Mouse (Mus musculus) midbrain, postnatal 0 days (tissue): Measurements from ENCODE around the gene Best2. TPM values are rescaled to one million over a fixed set of nuclear protein-coding genes. Genes with fewer than 3 reads are reported as not detected.

Source experiments
- ATAC-seq: fragments of 200-750 bp; cut with Nextera tagmentation; 2 replicates; pipeline ENCODE4 v1.8.0; 2017; ENCODE audit warnings: moderate number of reproducible peaks, mild to moderate bottlenecking, moderate TSS enrichment, moderate library complexity; ENCODE audit not compliant: low FRiP score
- DNase-seq: peaks from one replicate; pipeline ENCODE4 v3.0.0-alpha.2; 2015; ENCODE audit warnings: low spot score
- H3K27ac ChIP-seq: fragments of 300-500 bp; sonication (generic); 2 replicates; pipeline ENCODE4 v1.5.1; 2014; ENCODE audit warnings: low read depth, mild to moderate bottlenecking, low read length, mixed read lengths
- H3K27me3 ChIP-seq: fragments of 300-500 bp; sonication (generic); 2 replicates; pipeline ENCODE4 v1.6.1; 2014; ENCODE audit warnings: low read length, control low read depth, mixed read lengths; ENCODE audit not compliant: insufficient read depth
- H3K36me3 ChIP-seq: fragments of 300-500 bp; sonication (generic); 2 replicates; pipeline ENCODE4 v1.6.1; 2014; ENCODE audit warnings: low read length, control low read depth, mixed read lengths; ENCODE audit not compliant: insufficient read depth
- H3K4me1 ChIP-seq: fragments of 300-500 bp; sonication (generic); 2 replicates; pipeline ENCODE4 v1.6.1; 2014; ENCODE audit warnings: mild to moderate bottlenecking, control low read depth, antibody characterized with exemption, low read length, mixed read lengths; ENCODE audit not compliant: insufficient read depth
- H3K4me2 ChIP-seq: fragments of 300-500 bp; sonication (generic); 2 replicates; pipeline ENCODE4 v1.6.1; 2014; ENCODE audit warnings: low read depth, mild to moderate bottlenecking, low read length, mixed read lengths; ENCODE audit not compliant: poor library complexity, severe bottlenecking
- H3K4me3 ChIP-seq: fragments of 300-500 bp; sonication (generic); 2 replicates; pipeline ENCODE4 v1.5.1; 2014; ENCODE audit warnings: low read depth, mild to moderate bottlenecking, low read length, moderate library complexity
- H3K9ac ChIP-seq: fragments of 300-500 bp; sonication (generic); replicated peaks from 2 replicates; pipeline ENCODE4 v1.6.1; 2014; ENCODE audit warnings: mild to moderate bottlenecking, low read length, moderate library complexity, mixed read lengths; ENCODE audit not compliant: poor library complexity, severe bottlenecking
- H3K9me3 ChIP-seq: fragments of 300-500 bp; sonication (generic); 2 replicates; pipeline ENCODE4 v1.6.1; 2016; ENCODE audit warnings: low read length, control low read depth
- CTCF ChIP-seq: IDR thresholded peaks from 2 replicates; pipeline ENCODE4 v1.5.1; 2016; ENCODE audit warnings: antibody characterized with exemption, mild to moderate bottlenecking
- WGBS: fragments of 180-500 bp; shearing (Covaris S2); extraction: QIAGEN DNeasy Blood & Tissue Kit; methylation state at CpG from one replicate; pipeline ENCODE4 v1.1.7; 2014; 5-methylcytosine and 5-hydroxymethylcytosine counted together
- polyA plus RNA-seq: library from polyadenylated mRNA; unstranded; fragments of >200 nt; fragmentation: Nextera tagmentation; extraction: Ambion mirVana; gene quantifications from 2 replicates; pipeline ENCODE4 v1.2.1, GENCODE M21; 2015
- total RNA-seq: library from RNA; depleted of rRNA; stranded (reverse); fragments of >200 nt; gene quantifications from 2 replicates; pipeline ENCODE4 v1.2.3, GENCODE M21; 2014

The Best2 gene
- total and polyA plus RNA-seq, 2 experiments from 2014 or later, result 0.15 TPM; not detected in 1

- Histone ChIP-seq H3K36me3 (peaks cover 14% of the 10 kb centered on the region), H3K27ac (peak overlapping the region; percentile 96), H3K9ac (peak overlapping the region; percentile 95), H3K4me3 (peak overlapping the region; percentile 88), H3K9me3 (no peaks in the 10 kb centered on the region), H3K4me1 (peaks cover 5% of the 10 kb centered on the region; the same call in 1 of the 2 replicates), H3K4me2 (peak overlapping the region; percentile 98), H3K27me3 (no peaks in the 10 kb centered on the region)
- no peak for ATAC-seq
- under 1% methylated on average over 48 of the region's 57 CpGs for WGBS
- no peak for TF ChIP-seq CTCF
- DNase-seq, result peak; percentile 50
Measured at GRCm38 (mm10) chr8:85037681-85038531, 23.6 kb upstream of the Best2 start.

- WGBS, result 0% methylated on average over 13 of the region's 14 CpGs
- H3K9ac ChIP-seq, result peak overlapping the region; percentile 95
- ATAC-seq (peak; percentile 73), DNase-seq (peak; percentile 62)
- peak overlapping the region; percentile 98 for H3K4me2 ChIP-seq
- TF ChIP-seq CTCF, result no peak
- no peaks in the 10 kb centered on the region for H3K27me3 ChIP-seq
- peak overlapping the region; percentile 88 for H3K4me3 ChIP-seq
- H3K36me3 ChIP-seq, result peaks cover 12% of the 10 kb centered on the region
- H3K9me3 ChIP-seq, result no peaks in the 10 kb centered on the region
- peak overlapping the region; percentile 96 for H3K27ac ChIP-seq
- H3K4me1 ChIP-seq, result peaks cover 5% of the 10 kb centered on the region; the same call in 1 of the 2 replicates
Measured at GRCm38 (mm10) chr8:85037366-85037680, 23.0 kb upstream of the Best2 start.

- Histone ChIP-seq H3K27ac (peak within 1 kb of the TSS; percentile 96), H3K4me1 (peaks cover 5% of the 10 kb centered on the region; the same call in 1 of the 2 replicates), H3K9ac (peak within 1 kb of the TSS; percentile 95), H3K4me3 (peak within 1 kb of the TSS; percentile 88), H3K4me2 (peak within 1 kb of the TSS; percentile 98), H3K9me3 (no peaks in the 10 kb centered on the region), H3K27me3 (no peaks in the 10 kb centered on the region), H3K36me3 (peaks cover 13% of the 10 kb centered on the region)
- peak; percentile 99 for DNase-seq
- under 1% methylated on average over 59 of the region's 59 CpGs for WGBS
- no peak for TF ChIP-seq CTCF
- ATAC-seq, result peak; percentile 93
Measured at GRCm38 (mm10) chr8:85036718-85037365, 22.5 kb upstream of the Best2 start, which contains the start of gene Tnpo2. TSS of gene Tnpo2 (plus strand) at chr8:85036915.

- no peak for TF ChIP-seq CTCF
- ATAC-seq (peak; percentile 41; the same call in 1 of the 2 replicates), DNase-seq (no peak)
- Histone ChIP-seq H3K27me3 (no peaks in the 10 kb centered on the region), H3K4me3 (peak overlapping the region; percentile 88), H3K4me2 (peak overlapping the region; percentile 80), H3K9me3 (no peaks in the 10 kb centered on the region), H3K27ac (peak overlapping the region; percentile 96), H3K36me3 (peaks cover 17% of the 10 kb centered on the region), H3K9ac (peak overlapping the region; percentile 95), H3K4me1 (peaks cover 5% of the 10 kb centered on the region; the same call in 1 of the 2 replicates)
- WGBS, result 0% methylated on average over 9 of the region's 9 CpGs
Measured at GRCm38 (mm10) chr8:85036381-85036717, 22.0 kb upstream of the Best2 start.

- WGBS, result 1% methylated on average over 15 of the region's 15 CpGs
- DNase-seq, result peak; percentile 9
- peaks cover 5% of the 10 kb centered on the region; the same call in 1 of the 2 replicates for H3K4me1 ChIP-seq
- H3K27me3 ChIP-seq, result no peaks in the 10 kb centered on the region
- H3K27ac ChIP-seq, result peak overlapping the region; percentile 96
- peak overlapping the region; percentile 95 for H3K9ac ChIP-seq
- ATAC-seq, result peak; percentile 6; the same call in 1 of the 2 replicates
- H3K4me2 ChIP-seq, result peak overlapping the region; percentile 80
- TF ChIP-seq CTCF, result no peak
- no peaks in the 10 kb centered on the region for H3K9me3 ChIP-seq
- H3K36me3 ChIP-seq, result peaks cover 16% of the 10 kb centered on the region
- H3K4me3 ChIP-seq, result peak overlapping the region; percentile 88
Measured at GRCm38 (mm10) chr8:85035728-85036310, 21.5 kb upstream of the Best2 start.
